Mouse (Mus musculus) liver, postnatal 0 days (tissue): ENCODE measurements at regions not wholly inside any gene's neighbourhood (a gene's known extent, or its start where the extent isn't known, plus 50 kb on each side); places are given as distances from the start of the nearest gene placed in this dataset.

ENCODE experiments used
- CTCF ChIP-seq: sonication (generic); IDR thresholded peaks from 2 replicates; pipeline ENCODE4 v1.5.1; 2016; ENCODE audit warnings: antibody characterized with exemption, low read depth
- EP300 ChIP-seq: IDR thresholded peaks from 2 replicates; pipeline ENCODE4 v1.6.1; 2016; ENCODE audit warnings: antibody characterized with exemption, low read depth, mild to moderate bottlenecking

GRCm38 (mm10) chr2:8809609-8810008, 1071.4 kb upstream of the 4930412O13Rik start:
- no peak for TF ChIP-seq CTCF
- no peak for TF ChIP-seq EP300
